Mouse (Mus musculus) activated CD4-positive, CD25-positive, alpha-beta regulatory T cell, adult 9 weeks (primary cell): ENCODE measurements around the gene Vps41. TPM values are rescaled to one million over a fixed set of nuclear protein-coding genes. Genes with fewer than 3 reads are reported as not detected.

Experiments used
- polyA plus RNA-seq: library from polyadenylated mRNA; unstranded; fragments of 100-300 nt; shearing (Covaris generic); gene quantifications from one replicate; pipeline ENCODE4 v1.2.1, GENCODE M21; 2017

Gene Vps41
- polyA plus RNA-seq = 107 TPM

DNA sequence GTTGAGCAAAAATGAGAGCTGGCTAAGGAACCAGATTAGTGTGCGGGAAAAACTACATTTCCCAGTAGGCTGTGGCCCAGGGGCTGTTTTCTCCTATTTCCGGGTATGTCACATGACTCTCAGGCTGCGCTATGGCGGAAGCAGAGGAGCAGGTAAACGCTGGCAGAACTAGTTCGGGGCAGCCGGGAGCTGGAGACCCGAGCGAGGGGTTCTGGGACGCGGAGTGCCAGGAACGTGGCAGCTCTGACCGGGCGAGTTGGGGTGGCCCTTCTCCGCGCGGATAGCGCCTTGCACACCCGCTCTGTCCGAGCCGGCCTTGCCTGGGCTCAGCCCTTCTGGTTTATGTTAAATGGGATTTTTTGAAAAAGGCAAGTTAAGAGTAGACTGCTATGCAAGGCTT is at the start of gene Vps41:
Vps41 (plus strand) TSS at position 102 of the 400 bp plus-strand sequence.

Other genes starting within 250 kb of the Vps41 start
- 0.12 TPM for gene Amph, start 230.9 kb downstream of the Vps41 start, polyA plus RNA-seq